Mouse (Mus musculus) heart, embryonic 12.5 days (tissue): ENCODE measurements around the gene Tctn3. TPM values are rescaled to one million over a fixed set of nuclear protein-coding genes. Genes with fewer than 3 reads are reported as not detected.

Experiments used
- ATAC-seq: fragments of 200-750 bp; cut with Nextera tagmentation; 2 replicates; pipeline ENCODE4 v1.8.0; 2017; ENCODE audit warnings: moderate TSS enrichment, moderate library complexity; ENCODE audit not compliant: insufficient number of reproducible peaks, low FRiP score
- H3K27ac ChIP-seq: fragments of 300-500 bp; sonication (generic); 2 replicates; pipeline ENCODE4 v1.5.1; 2016; ENCODE audit warnings: mild to moderate bottlenecking, moderate library complexity; ENCODE audit not compliant: poor library complexity, severe bottlenecking
- H3K27me3 ChIP-seq: fragments of 300-500 bp; sonication (generic); replicated peaks from 2 replicates; pipeline ENCODE4 v1.6.1; 2016; ENCODE audit warnings: mild to moderate bottlenecking, moderate library complexity
- H3K36me3 ChIP-seq: fragments of 300-500 bp; sonication (generic); 2 replicates; pipeline ENCODE4 v1.6.1; 2016; ENCODE audit warnings: mild to moderate bottlenecking, moderate library complexity
- H3K4me1 ChIP-seq: fragments of 300-500 bp; sonication (generic); replicated peaks from 2 replicates; pipeline ENCODE4 v1.6.1; 2016; ENCODE audit warnings: mild to moderate bottlenecking
- H3K4me2 ChIP-seq: fragments of 300-500 bp; sonication (generic); 2 replicates; pipeline ENCODE4 v1.6.1; 2016; ENCODE audit warnings: mild to moderate bottlenecking, moderate library complexity
- H3K4me3 ChIP-seq: fragments of 300-500 bp; sonication (generic); 2 replicates; pipeline ENCODE4 v1.5.1; 2016; ENCODE audit warnings: mild to moderate bottlenecking
- H3K9ac ChIP-seq: fragments of 300-500 bp; sonication (generic); 2 replicates; pipeline ENCODE4 v1.6.1; 2016; ENCODE audit warnings: mild to moderate bottlenecking, moderate library complexity
- H3K9me3 ChIP-seq: fragments of 300-500 bp; sonication (generic); replicated peaks from 2 replicates; pipeline ENCODE4 v1.6.1; 2016; ENCODE audit warnings: mild to moderate bottlenecking, moderate library complexity
- WGBS: fragments of 180-500 bp; shearing (Covaris S2); methylation state at CpG from one replicate; pipeline ENCODE4 v1.1.7; 2016; 5-methylcytosine and 5-hydroxymethylcytosine counted together
- polyA plus RNA-seq: library from polyadenylated mRNA; unstranded; fragments of >200 nt; fragmentation: Nextera tagmentation; extraction: Ambion mirVana; gene quantifications from 2 replicates; pipeline ENCODE4 v1.2.1, GENCODE M21; 2016

Gene Tctn3
- polyA plus RNA-seq, 1 experiment from 2014 or later = 10.6 TPM

DNA sequence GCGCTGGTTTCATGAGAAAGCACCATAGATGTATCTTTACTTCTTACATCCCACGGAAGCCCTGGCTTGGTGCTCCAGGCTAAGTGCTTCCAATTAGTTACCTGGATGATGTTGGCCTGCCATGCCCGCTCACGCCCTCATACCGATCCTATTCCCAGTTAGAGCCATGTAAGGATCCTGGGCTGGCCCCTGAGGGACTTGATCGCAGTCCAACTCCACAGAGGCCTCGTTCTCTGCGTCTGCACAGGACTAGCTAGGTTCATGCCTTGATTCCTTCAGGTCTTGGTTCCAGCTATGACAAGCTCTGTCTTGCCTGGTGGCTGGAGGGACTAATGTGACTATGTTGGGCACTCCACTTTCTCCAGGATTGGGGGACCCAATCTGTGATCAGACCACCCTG lies 56.9 kb downstream of the Tctn3 start:
- Histone ChIP-seq H3K4me2 (no peak overlapping the region), H3K4me3 (no peak overlapping the region), H3K27me3 (no peaks in the 10 kb centered on the region), H3K9me3 (no peaks in the 10 kb centered on the region), H3K36me3 (peaks cover 83% of the 10 kb centered on the region), H3K9ac (no peak overlapping the region), H3K4me1 (no peaks in the 10 kb centered on the region), H3K27ac (no peak overlapping the region)
- 91% methylated on average over 8 of the region's 8 CpGs for whole genome bisulfite sequencing
- ATAC-seq = no peak

DNA sequence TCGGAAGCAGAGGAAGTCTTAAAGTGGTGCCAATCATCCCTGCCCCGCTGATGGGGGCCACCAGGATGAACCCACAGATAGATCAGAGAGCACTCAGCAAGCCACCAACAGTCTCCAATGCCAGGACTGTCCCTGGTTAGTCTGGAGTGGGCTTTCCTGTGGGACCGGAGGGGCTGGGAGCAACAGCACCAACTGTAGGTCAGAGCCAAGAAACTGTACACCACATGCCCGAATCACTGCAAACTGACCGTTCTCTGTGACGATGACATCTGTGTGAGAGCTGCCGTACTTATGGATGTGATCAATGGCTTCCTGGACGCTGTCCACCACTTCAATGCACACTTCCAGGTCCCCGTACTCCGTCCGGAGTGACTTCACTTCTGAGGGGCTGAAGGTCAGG lies 57.7 kb downstream of the Tctn3 start:
- peaks cover 83% of the 10 kb centered on the region for H3K36me3 ChIP-seq

DNA sequence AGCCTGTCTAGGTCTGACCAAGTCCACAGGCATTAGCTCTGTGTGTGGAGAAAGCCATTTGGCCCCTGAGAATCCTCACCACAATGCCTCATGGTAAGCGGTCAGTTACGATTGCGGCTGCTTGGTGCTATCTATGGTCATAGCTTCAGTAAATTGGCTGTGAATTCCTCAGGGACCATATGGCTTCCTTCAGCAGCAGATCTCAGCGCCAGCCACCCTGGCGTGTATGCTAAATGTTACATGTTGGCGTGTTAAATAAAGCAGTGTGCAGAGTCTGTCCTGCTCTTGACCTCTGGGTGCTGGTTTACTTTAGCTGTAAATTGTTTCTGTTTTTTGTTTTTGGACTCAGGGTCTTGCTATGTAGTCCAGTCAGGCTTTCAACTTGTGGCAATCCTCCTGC lies 58.2 kb downstream of the Tctn3 start:
- no peak overlapping the region for H3K4me2 ChIP-seq
- H3K36me3 ChIP-seq = peaks cover 83% of the 10 kb centered on the region
- ATAC-seq = no peak

More for the DNA sequence above, 57.7 kb downstream of the Tctn3 start:
- Histone ChIP-seq H3K4me1 (peaks cover 6% of the 10 kb centered on the region), H3K9ac (no peak overlapping the region), H3K9me3 (no peaks in the 10 kb centered on the region), H3K27me3 (no peaks in the 10 kb centered on the region), H3K4me2 (no peak overlapping the region), H3K4me3 (no peak overlapping the region), H3K27ac (no peak overlapping the region)
- WGBS = 82% methylated on average over 11 of the region's 11 CpGs
- no peak for ATAC-seq

DNA sequence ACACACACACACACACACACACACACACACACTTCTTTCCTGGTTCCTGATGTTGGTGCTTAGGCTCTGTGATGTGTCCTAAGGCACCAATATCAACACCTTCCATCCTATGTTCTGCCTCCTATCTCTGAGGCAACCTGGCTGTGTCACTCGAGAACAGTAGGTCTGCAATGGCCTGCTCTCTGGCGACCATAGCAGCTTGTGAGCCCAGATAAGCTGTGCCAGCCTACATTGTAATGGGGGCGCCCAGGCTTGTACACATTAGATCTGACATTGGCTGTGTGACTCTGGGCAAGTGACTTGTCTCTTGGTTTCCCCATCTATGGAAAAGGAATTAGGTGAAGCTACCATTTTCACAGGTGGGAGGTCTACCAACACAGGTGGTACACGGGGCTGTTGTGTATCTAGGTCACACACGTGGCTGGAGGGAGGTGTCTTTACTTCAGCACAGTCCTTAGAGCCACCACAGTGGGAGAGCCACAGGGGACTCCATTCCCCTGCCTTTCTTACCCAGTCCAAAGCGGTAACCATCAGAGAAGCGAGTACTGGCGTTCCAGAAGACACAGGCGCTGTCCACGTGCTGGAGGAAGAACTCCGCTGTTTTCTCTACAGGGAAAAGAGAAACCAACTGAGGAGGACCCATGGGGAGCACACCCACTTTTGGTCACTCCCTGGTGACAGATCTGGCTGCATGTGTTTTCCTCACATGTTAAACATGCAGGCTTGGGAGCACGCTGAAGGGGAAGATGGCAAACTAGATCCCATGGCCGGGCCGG lies 58.8 kb downstream of the Tctn3 start:
- WGBS = 84% methylated on average over 14 of the region's 14 CpGs
- ATAC-seq = no peak
- Histone ChIP-seq H3K4me2 (no peak overlapping the region), H3K36me3 (peaks cover 79% of the 10 kb centered on the region), H3K4me3 (no peak overlapping the region), H3K9me3 (no peaks in the 10 kb centered on the region), H3K4me1 (peaks cover 15% of the 10 kb centered on the region), H3K9ac (no peak overlapping the region), H3K27me3 (no peaks in the 10 kb centered on the region), H3K27ac (no peak overlapping the region)

More for the DNA sequence above, 58.2 kb downstream of the Tctn3 start:
- Histone ChIP-seq H3K9ac (no peak overlapping the region), H3K27me3 (no peaks in the 10 kb centered on the region), H3K4me3 (no peak overlapping the region), H3K9me3 (no peaks in the 10 kb centered on the region), H3K27ac (no peak overlapping the region), H3K4me1 (peaks cover 11% of the 10 kb centered on the region)
- WGBS = 70% methylated on average over 6 of the region's 6 CpGs

DNA sequence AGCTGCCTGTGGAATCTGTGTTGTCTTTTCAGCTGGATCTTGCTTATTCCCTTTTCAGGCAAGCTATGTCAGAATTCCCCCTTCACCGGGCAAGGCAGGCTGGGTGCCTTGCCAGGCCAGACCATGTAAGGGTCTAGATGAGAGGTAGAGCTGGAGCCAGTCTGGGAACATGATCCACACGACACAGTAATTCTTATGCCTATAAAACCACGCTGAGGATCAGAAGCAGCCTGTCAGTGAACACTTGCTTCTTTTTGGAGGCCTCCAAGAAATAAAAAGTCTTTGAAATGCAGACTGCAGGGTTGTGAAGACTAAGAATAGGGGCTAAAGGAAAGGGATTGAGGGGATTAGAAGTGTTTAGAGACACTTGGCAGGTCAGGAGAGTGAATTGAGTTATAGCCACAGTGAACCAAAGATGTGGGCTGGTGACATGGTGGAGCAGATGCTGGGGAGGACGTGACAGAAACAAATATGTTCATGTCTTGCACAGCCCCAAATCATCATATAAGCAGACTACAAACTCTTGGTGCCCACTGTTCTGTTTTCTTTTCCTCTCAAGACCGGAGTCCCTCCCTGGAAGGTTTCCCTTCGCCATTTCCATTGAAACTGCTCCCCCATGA lies 62.4 kb downstream of the Tctn3 start:
- Histone ChIP-seq H3K4me2 (no peak overlapping the region), H3K9ac (no peak overlapping the region; the same call in 1 of the 2 replicates)

DNA sequence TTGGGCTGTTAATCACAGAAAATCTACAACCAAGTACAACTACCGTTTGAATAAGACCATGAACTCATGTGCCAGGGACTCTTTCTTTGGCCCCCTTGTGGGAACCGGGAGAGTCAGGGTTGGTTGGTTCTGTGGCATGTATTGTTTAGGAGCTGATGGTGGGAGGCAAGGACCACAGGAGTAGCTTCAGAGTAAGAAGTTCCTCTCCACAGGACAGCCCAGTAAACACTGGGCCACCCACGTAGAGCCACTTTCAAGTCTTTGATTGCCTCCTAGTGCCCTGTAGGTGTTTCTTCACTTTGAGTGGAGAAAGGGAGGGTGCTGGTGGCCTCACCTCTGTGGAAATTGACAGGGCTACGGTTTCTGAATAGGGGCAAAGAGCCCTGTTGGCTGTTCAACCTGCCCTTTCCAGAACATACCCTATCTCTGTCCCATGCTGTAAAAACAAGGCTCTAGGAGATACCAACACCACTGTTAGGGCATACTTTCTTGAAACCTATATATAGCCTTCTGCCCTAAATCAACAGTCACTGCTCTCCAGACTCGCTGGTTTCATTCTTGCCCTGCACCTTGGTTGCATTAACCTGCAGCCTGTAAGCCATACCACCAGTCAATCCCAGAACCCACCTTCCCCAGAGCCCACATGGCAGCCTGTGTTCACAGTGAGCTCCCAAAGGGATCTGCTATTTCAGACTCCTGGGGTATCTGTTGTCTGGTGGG lies 63.1 kb downstream of the Tctn3 start:
- Histone ChIP-seq H3K9me3 (no peaks in the 10 kb centered on the region), H3K4me2 (no peak overlapping the region), H3K36me3 (peaks cover 36% of the 10 kb centered on the region), H3K4me1 (peaks cover 15% of the 10 kb centered on the region), H3K27me3 (no peaks in the 10 kb centered on the region), H3K27ac (peak overlapping the region; percentile 56; the same call in 1 of the 2 replicates), H3K9ac (no peak overlapping the region), H3K4me3 (no peak overlapping the region)
- 31% methylated on average over 5 of the region's 5 CpGs for WGBS
- ATAC-seq = no peak

More for the DNA sequence above, 62.4 kb downstream of the Tctn3 start:
- no peak overlapping the region for H3K4me3 ChIP-seq
- 55% methylated on average over 6 of the region's 6 CpGs for WGBS
- peaks cover 43% of the 10 kb centered on the region for H3K36me3 ChIP-seq
- no peaks in the 10 kb centered on the region for H3K27me3 ChIP-seq
- ATAC-seq = no peak
- H3K4me1 ChIP-seq = peaks cover 15% of the 10 kb centered on the region
- H3K9me3 ChIP-seq = no peaks in the 10 kb centered on the region
- H3K27ac ChIP-seq = peak overlapping the region; percentile 56; the same call in 1 of the 2 replicates

DNA sequence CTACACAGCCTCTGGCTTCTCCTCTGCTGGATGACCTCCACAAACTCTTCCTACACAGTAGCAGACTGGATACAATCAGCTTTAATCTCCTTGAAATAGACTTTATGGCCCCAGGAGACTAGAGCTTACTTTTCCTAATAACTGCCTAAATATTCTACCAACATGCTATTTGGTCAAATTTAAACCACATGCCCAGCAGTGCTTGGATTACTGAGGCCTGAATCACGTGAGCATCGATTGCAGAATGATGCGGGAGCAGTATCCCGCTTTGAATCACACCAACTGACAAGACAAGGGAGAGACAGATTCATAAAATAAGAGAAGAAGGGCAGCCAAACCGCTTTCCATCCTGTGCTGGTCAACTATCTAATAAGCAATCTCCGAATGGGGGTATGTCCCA lies 63.6 kb downstream of the Tctn3 start:
- Histone ChIP-seq H3K27me3 (no peaks in the 10 kb centered on the region), H3K36me3 (peaks cover 30% of the 10 kb centered on the region), H3K27ac (no peak overlapping the region), H3K4me2 (no peak overlapping the region), H3K9ac (no peak overlapping the region), H3K4me1 (peaks cover 15% of the 10 kb centered on the region), H3K9me3 (no peaks in the 10 kb centered on the region), H3K4me3 (no peak overlapping the region)
- WGBS = 88% methylated on average over 6 of the region's 6 CpGs
- no peak for ATAC-seq

Other genes with a start within 250 kb of the Tctn3 start
- gene Sorbs1, start 98.5 kb downstream of the Tctn3 start, polyA plus RNA-seq = 86.6 and 89.3 TPM in 2 replicates
- gene Aldh18a1, start 23.8 kb downstream of the Tctn3 start, polyA plus RNA-seq = 50.2 and 50.6 TPM in 2 replicates
- gene Entpd1, start 133 bp upstream of the Tctn3 start, polyA plus RNA-seq = 10.6 and 10.9 TPM in 2 replicates
- gene Cc2d2b, start 136.5 kb upstream of the Tctn3 start, polyA plus RNA-seq = 0.04 and 0.28 TPM in 2 replicates
- gene Ccnj, start 219.0 kb upstream of the Tctn3 start, polyA plus RNA-seq = 11.0 and 13.3 TPM in 2 replicates